Mouse (Mus musculus) cerebellum, adult (tissue): ENCODE measurements at regions not wholly inside any gene's neighbourhood (a gene's known extent, or its start where the extent isn't known, plus 50 kb on each side); places are given as distances from the start of the nearest gene placed in this dataset.

Source experiments
- ATAC-seq: cut with Nextera tagmentation; 2 replicates; pipeline ENCODE4 v1.9.2; 2017; ENCODE audit warnings: mild to moderate bottlenecking, moderate library complexity, mixed read lengths; ENCODE audit not compliant: insufficient number of reproducible peaks, low FRiP score, low TSS enrichment

GRCm38 (mm10) chr8:27677143-27678106, 230.0 kb downstream of the Poteg start:
- ATAC-seq = peak; percentile 71

GRCm38 (mm10) chr8:27679164-27679563, 231.7 kb downstream of the Poteg start:
- ATAC-seq = no peak

GRCm38 (mm10) chr8:27721988-27722387, 274.5 kb downstream of the Poteg start:
- ATAC-seq = no peak

- no peak for ATAC-seq
Observed at GRCm38 (mm10) chr8:27770296-27770695, 322.8 kb downstream of the Poteg start.

GRCm38 (mm10) chr8:27770803-27771202, 323.3 kb downstream of the Poteg start:
- ATAC-seq = no peak

- ATAC-seq = no peak
Observed at GRCm38 (mm10) chr8:27771250-27771649, 323.8 kb downstream of the Poteg start.

- no peak for ATAC-seq
Observed at GRCm38 (mm10) chr8:27778982-27779381, 331.5 kb downstream of the Poteg start.
